Mouse (Mus musculus) inflammation-experienced regulatory T-cells, adult 16 weeks (primary cell): ENCODE data around the gene Gm10330. TPM values are rescaled to one million over a fixed set of nuclear protein-coding genes. Genes with fewer than 3 reads are reported as not detected.

ENCODE experiments used
- polyA plus RNA-seq: library from polyadenylated mRNA; unstranded; fragments of 100-300 nt; shearing (Covaris generic); gene quantifications from one replicate; pipeline ENCODE4 v1.2.1, GENCODE M21; 2017

Gene Gm10330
- polyA plus RNA-seq, result not detected

GRCm38 (mm10) chr12:23780165-23780564, at the start of gene Gm10330:
Gene Gm10330, minus strand, starts transcription at chr12:23780265.

